Comparison of ENCODE assay signal across 14 mouse cellular contexts in genomic region chr10:49768897-49769296, GRCm38 (mm10). TPM values are rescaled to one million over a fixed set of nuclear protein-coding genes. Genes with fewer than 3 reads are reported as not detected.
"Had no signal": no experiment of that assay in that cellular context is flagged by ENCODE, and none has a peak within 500 bp of the region (broad histone marks: within the 10 kb centered on the region; RNA-seq: fewer than 3 reads in every experiment).

No protein-coding gene starts in this region.

- H3K36me3 ChIP-seq: kidney, embryonic 15.5 days; limb, embryonic 13.5 days; neural tube, embryonic 13.5 days had no signal

- H3K4me2 ChIP-seq: kidney, embryonic 15.5 days; limb, embryonic 13.5 days; neural tube, embryonic 13.5 days had no signal

- DNase-seq: kidney, postnatal 14 days; left cerebral cortex, postnatal 4 days; lung, adult 18-20 months; midbrain, embryonic 14.5 days; right cerebral cortex, postnatal 14 days; thymus, postnatal 4 days had no signal

- H3K9ac ChIP-seq: kidney, embryonic 15.5 days; limb, embryonic 13.5 days; liver, embryonic 14.5 days; neural tube, embryonic 13.5 days had no signal

- H3K4me1 ChIP-seq: kidney, embryonic 15.5 days; limb, embryonic 13.5 days had no signal

- H3K27me3 ChIP-seq: kidney, embryonic 15.5 days; limb, embryonic 13.5 days; neural tube, embryonic 13.5 days had no signal

- H3K27ac ChIP-seq: kidney, embryonic 15.5 days; limb, embryonic 13.5 days; liver, embryonic 14.5 days; neural tube, embryonic 13.5 days had no signal

- H3K9me3 ChIP-seq: kidney, embryonic 15.5 days; limb, embryonic 13.5 days; neural tube, embryonic 13.5 days had no signal

- H3K4me3 ChIP-seq: kidney, embryonic 15.5 days; limb, embryonic 13.5 days; neural tube, embryonic 13.5 days had no signal

RNA-seq across cellular contexts. Expression of gene Grik2, which starts 19.7 kb away (rescaled TPM):
- total RNA-seq: liver, adult 2 months; megakaryocyte-erythroid progenitor cell, adult 5-6 weeks had no signal
- polyA plus RNA-seq: liver, adult 2 months; spleen, adult 2 months; thymus, postnatal 0 days had no signal
